7 mouse cellular contexts compared by ENCODE assay signal in genomic region chr11:59238525-59239427, GRCm38 (mm10). TPM values are rescaled to one million over a fixed set of nuclear protein-coding genes. Genes with fewer than 3 reads are reported as not detected.
A peak's percentile ranks its signal among the peaks of the same experiment; 100 is the strongest.
DNase-seq lines count a peak whose midpoint lies in the region; ATAC-seq lines count a peak whose summit lies in the region.

No protein-coding gene starts in this region.

- WGBS in hindbrain, embryonic 15.5 days = 5% methylated on average over 15 of the region's 15 CpGs

- DNase-seq in NIH3T3 (ENCODE audit: low read depth) = peak; percentile 37
- DNase-seq in cerebellum, adult 8-10 months = peak; percentile 79
- peak; percentile 71 for DNase-seq in forelimb bud, embryonic 11.5 days (ENCODE audit: low read depth, low spot score)
- DNase-seq in left cerebral cortex, adult 18-20 months (ENCODE audit: low spot score in 2 of 2) = peak; percentile 46 to 56
- DNase-seq in lung, postnatal 4 days = peak; percentile 86 to 92
- peak; percentile 58 for DNase-seq in right cerebral cortex, postnatal 14 days

- H3K4me2 ChIP-seq in hindbrain, embryonic 15.5 days = 0 out of 2 replicates have a peak overlapping the region, but pooled peaks have one; percentile 2

- H3K27ac ChIP-seq in hindbrain, embryonic 15.5 days (replicated peaks) = no peak overlapping the region

- no peak overlapping the region for H3K4me3 ChIP-seq in hindbrain, embryonic 15.5 days

- ATAC-seq in hindbrain, embryonic 15.5 days (ENCODE audit: low FRiP score, low read depth) = peak; percentile 80

- H3K27me3 ChIP-seq in hindbrain, embryonic 15.5 days = no peaks in the 10 kb centered on the region

- no peaks in the 10 kb centered on the region for H3K9me3 ChIP-seq in hindbrain, embryonic 15.5 days

- H3K36me3 ChIP-seq in hindbrain, embryonic 15.5 days = no peaks in the 10 kb centered on the region

- H3K9ac ChIP-seq in hindbrain, embryonic 15.5 days = no peak overlapping the region

- H3K4me1 ChIP-seq in hindbrain, embryonic 15.5 days (replicated peaks) = peaks cover 10% of the 10 kb centered on the region

RNA-seq across cellular contexts. Expression of gene Arf1, which starts 10.7 kb away (rescaled TPM):
- 620 and 653 TPM in 2 replicates for polyA plus RNA-seq in hindbrain, embryonic 15.5 days (2015; fragmentation: Nextera tagmentation; extraction: Ambion mirVana)
- 100 to 1,000 TPM; 451 to 469 TPM for total RNA-seq in left cerebral cortex, adult 18-20 months (2021)

RNA-seq across cellular contexts. Expression of gene 2310033P09Rik, which starts 30.7 kb away (rescaled TPM):
- polyA plus RNA-seq in hindbrain, embryonic 15.5 days (2015; fragmentation: Nextera tagmentation; extraction: Ambion mirVana) = 27.7 and 28.6 TPM in 2 replicates
- total RNA-seq in left cerebral cortex, adult 18-20 months (2021) = 10 to 100 TPM; 20.6 to 21.2 TPM

RNA-seq across cellular contexts. Expression of gene Mrpl55, which starts 36.5 kb away (rescaled TPM):
- 93.3 and 103 TPM in 2 replicates for polyA plus RNA-seq in hindbrain, embryonic 15.5 days (2015; fragmentation: Nextera tagmentation; extraction: Ambion mirVana)
- total RNA-seq in left cerebral cortex, adult 18-20 months (2021) = 10 to 100 TPM; 43.8 to 44.4 TPM

RNA-seq across cellular contexts. Expression of gene Guk1, which starts 46.8 kb away (rescaled TPM):
- polyA plus RNA-seq in hindbrain, embryonic 15.5 days (2015; fragmentation: Nextera tagmentation; extraction: Ambion mirVana) = 245 and 247 TPM in 2 replicates
- 100 to 1,000 TPM; 144 TPM for total RNA-seq in left cerebral cortex, adult 18-20 months (2021)

RNA-seq across cellular contexts. Expression of gene Wnt3a, which starts 51.8 kb away (rescaled TPM):
- 0.94 and 1.5 TPM in 2 replicates for polyA plus RNA-seq in hindbrain, embryonic 15.5 days (2015; fragmentation: Nextera tagmentation; extraction: Ambion mirVana)
- total RNA-seq in left cerebral cortex, adult 18-20 months (2021) = under 1 TPM in 1 of 2 experiments, not detected in 1; 0.12 TPM

Comparison
In these comparisons a context has a peak if more than half of its experiments do, and no peak if none do; other contexts are left out.
1. DNase-seq: peak in every context shown above with its lines; median percentile 89 in lung, postnatal 4 days; 79 in cerebellum, adult 8-10 months; 71 in forelimb bud, embryonic 11.5 days; 58 in right cerebral cortex, postnatal 14 days; 51 in left cerebral cortex, adult 18-20 months; 37 in NIH3T3.